Mouse (Mus musculus): ENCODE data around the gene Gpnmb.

DNA sequence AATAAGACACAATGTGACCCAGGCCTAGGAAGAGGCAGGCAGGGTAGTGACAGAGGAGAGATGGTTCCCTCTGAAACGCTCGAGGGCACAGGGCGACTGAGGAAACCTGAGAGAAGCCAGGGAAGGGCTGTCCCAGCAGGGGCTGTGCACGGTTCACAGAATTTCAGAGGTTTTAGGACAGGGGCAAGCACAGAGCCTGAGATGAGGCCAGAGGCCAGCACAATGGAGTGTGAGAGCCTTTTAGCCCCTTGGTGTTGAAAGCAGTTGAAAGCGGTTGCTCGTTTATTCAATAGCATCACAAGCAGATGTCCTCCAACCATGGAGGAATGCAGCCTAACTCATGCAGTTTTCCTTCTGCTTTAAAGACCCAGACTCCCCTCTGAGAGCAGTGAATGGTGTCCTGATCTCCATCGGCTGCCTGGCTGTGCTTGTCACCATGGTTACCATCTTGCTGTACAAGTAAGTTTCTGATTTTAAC lies 18.9 kb downstream of the Gpnmb start:
- TF ChIP-seq CTCF (IDR thresholded peaks at IDR 0.05; ENCODE audit: borderline replicate concordance, insufficient read depth, low read depth, low read length) = no peak
- no peak for TF ChIP-seq POLR2A (IDR thresholded peaks at IDR 0.05; ENCODE audit: borderline replicate concordance, insufficient read depth, low read length)

Data from cerebellum, adult 2 months (tissue).